Mouse (Mus musculus): ENCODE measurements at regions not wholly inside any gene's neighbourhood (a gene's known extent, or its start where the extent isn't known, plus 50 kb on each side); places are given as distances from the start of the nearest gene placed in this dataset.
A peak's percentile ranks its signal among the peaks of the same experiment; 100 is the strongest.

GRCm38 (mm10) chr11:71658346-71658745 is 91.4 kb upstream of the Wscd1 start:
- no peak for DNase-seq (ENCODE audit: low read depth, low spot score)

GRCm38 (mm10) chr11:71670111-71671050 is 79.3 kb upstream of the Wscd1 start:
- DNase-seq (ENCODE audit: low read depth, low spot score), result no peak

- no peak for DNase-seq (ENCODE audit: low read depth, low spot score)
Measured at GRCm38 (mm10) chr11:71672171-71673050, 77.3 kb upstream of the Wscd1 start.

DNA sequence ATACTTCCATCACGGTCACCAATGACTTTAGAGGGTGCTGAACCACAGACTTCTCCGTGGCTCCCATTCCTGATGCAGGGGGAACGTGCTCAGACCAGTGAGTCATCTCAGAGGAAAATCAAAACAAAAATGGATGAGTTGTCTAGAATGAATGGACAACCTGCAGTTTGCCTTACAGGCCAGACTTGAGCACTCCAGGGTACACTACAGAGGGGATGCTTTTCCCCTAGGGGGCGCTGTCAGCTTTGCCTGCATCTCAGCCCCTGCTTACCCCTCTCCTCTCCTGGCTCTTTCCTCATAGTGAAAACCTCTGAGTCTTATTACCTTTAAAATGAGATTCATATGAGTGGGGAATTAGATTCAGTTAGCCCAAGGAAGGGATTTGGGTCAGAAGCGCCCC is 75.4 kb upstream of the Wscd1 start:
- DNase-seq (ENCODE audit: low read depth, low spot score), result peak; percentile 23

DNA sequence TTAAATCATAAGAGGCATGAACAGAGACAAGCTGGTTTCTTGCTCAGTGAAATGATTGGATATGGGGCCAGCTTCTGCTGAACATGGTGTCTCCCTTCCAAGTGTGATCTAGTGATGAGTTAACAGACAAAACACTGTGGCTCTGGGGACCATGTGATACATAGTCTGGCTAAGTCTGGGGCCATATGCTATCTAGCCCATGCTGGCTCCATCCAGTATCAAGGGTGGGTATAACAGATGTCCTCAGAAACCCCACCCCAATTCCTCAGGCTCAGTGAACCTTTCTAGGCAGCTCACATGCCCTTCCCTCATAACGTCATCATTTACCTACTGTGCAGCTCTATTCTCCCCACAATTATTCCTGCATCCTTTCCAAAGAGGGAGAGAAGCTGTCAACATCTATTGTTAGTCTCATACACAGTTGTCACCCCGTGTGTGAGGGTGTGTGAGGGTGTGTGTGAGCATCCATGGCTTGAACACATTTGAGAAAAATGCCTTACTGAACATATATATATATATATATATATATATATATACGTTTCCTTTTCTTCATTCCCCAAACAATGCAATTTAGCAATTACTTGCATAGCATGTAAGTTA is 73.9 kb upstream of the Wscd1 start:
- no peak for DNase-seq (ENCODE audit: low read depth, low spot score)

DNA sequence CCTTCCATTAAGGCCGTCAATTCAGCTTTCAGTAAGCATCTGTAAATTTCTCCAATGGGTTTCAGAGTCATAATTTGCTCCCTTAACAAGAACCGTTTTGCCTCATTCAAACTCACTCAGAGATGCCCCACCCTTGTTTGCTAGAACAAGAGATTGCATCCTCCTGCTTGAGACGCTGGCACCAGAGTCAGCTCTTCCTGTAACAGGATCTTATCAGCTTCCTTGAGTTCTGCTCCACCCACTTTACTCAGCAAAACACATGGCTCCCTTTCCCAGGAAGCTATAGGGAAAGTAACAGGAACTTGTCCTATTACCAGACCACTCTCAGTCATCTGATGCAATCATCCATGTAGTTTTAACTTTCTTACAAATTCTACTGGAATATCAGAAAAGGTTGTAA is 52.7 kb upstream of the Wscd1 start:
- no peak for DNase-seq (ENCODE audit: low read depth, low spot score)

DNA sequence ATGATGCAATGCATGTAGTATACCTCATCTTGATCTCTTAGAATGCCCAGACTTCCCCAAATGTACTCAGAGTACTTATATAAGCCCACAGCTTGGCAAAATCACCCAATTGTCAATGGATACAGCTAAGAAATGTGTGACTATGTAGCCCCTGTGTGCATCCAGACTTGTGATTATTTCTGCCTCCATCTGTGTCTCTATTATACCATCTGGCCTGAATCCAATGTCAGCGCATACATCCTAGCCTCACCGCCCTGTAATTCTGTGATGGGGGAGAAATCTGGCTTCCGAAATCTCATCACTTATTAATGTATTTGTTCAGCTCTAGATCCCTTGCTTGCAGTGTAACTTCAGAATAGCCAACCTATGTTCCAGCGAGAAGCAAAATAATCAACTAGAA is 50.9 kb upstream of the Wscd1 start:
- no peak for DNase-seq (ENCODE audit: low read depth, low spot score)

All from embryo, embryonic 11.5 days (tissue).